Mouse (Mus musculus) spleen, adult 2 months (tissue): ENCODE data around the gene Cox6b2. TPM values are rescaled to one million over a fixed set of nuclear protein-coding genes. Genes with fewer than 3 reads are reported as not detected.

Source experiments
- DNase-seq, 2 experiments: peaks; one replicate each; pipeline versions ENCODE4 v3.0.0 to v3.0.0-alpha.2; 2012 to 2021; ENCODE audit warnings: low spot score in 2 of 2, low read depth in 1 of 2
- H3K27ac ChIP-seq: fragments of 200-500 bp; 2 replicates; pipeline ENCODE4 v1.5.1; 2012; ENCODE audit warnings: low read length, inconsistent platforms; ENCODE audit not compliant: insufficient read depth
- H3K27me3 ChIP-seq: fragments of 200-500 bp; 2 replicates; pipeline ENCODE4 v1.6.1; 2012; ENCODE audit warnings: mild to moderate bottlenecking, moderate library complexity, low read length, inconsistent platforms; ENCODE audit not compliant: control insufficient read depth, insufficient read depth
- H3K36me3 ChIP-seq: fragments of 200-500 bp; 2 replicates; pipeline ENCODE4 v1.6.1; 2012; ENCODE audit warnings: mild to moderate bottlenecking, low read length, inconsistent platforms; ENCODE audit not compliant: control insufficient read depth, insufficient read depth
- H3K4me1 ChIP-seq: fragments of 200-500 bp; 2 replicates; pipeline ENCODE4 v1.6.1; 2011; ENCODE audit warnings: inconsistent platforms; ENCODE audit not compliant: control insufficient read depth, insufficient read depth, insufficient read length
- H3K4me3 ChIP-seq: fragments of 200-500 bp; 2 replicates; pipeline ENCODE4 v1.5.1; 2011; ENCODE audit warnings: mild to moderate bottlenecking, inconsistent platforms; ENCODE audit not compliant: insufficient read depth, insufficient read length; ENCODE audit errors: extremely low read depth
- CTCF ChIP-seq: fragments of 200-500 bp; IDR thresholded peaks from 2 replicates; pipeline ENCODE4 v1.5.1; 2011; ENCODE audit warnings: mild to moderate bottlenecking, inconsistent platforms; ENCODE audit not compliant: insufficient read depth, insufficient read length, insufficient replicate concordance; ENCODE audit errors: extremely low read depth
- POLR2A ChIP-seq: fragments of 200-500 bp; IDR thresholded peaks from 2 replicates; pipeline ENCODE4 v1.6.1; 2011; ENCODE audit warnings: low read depth, low read length, inconsistent platforms
- WGBS: fragments of 180-500 bp; shearing (Covaris S2); methylation state at CpG from one replicate; pipeline ENCODE4 v1.1.7; 2018; 5-methylcytosine and 5-hydroxymethylcytosine counted together
- polyA plus RNA-seq: library from polyadenylated mRNA; depleted of rRNA; stranded (reverse); fragments of >200 nt; gene quantifications from 2 replicates; pipeline ENCODE4 v1.2.3, GENCODE M21; 2012

Gene Cox6b2
- polyA plus RNA-seq, 1 experiment = 14.5 TPM

DNA sequence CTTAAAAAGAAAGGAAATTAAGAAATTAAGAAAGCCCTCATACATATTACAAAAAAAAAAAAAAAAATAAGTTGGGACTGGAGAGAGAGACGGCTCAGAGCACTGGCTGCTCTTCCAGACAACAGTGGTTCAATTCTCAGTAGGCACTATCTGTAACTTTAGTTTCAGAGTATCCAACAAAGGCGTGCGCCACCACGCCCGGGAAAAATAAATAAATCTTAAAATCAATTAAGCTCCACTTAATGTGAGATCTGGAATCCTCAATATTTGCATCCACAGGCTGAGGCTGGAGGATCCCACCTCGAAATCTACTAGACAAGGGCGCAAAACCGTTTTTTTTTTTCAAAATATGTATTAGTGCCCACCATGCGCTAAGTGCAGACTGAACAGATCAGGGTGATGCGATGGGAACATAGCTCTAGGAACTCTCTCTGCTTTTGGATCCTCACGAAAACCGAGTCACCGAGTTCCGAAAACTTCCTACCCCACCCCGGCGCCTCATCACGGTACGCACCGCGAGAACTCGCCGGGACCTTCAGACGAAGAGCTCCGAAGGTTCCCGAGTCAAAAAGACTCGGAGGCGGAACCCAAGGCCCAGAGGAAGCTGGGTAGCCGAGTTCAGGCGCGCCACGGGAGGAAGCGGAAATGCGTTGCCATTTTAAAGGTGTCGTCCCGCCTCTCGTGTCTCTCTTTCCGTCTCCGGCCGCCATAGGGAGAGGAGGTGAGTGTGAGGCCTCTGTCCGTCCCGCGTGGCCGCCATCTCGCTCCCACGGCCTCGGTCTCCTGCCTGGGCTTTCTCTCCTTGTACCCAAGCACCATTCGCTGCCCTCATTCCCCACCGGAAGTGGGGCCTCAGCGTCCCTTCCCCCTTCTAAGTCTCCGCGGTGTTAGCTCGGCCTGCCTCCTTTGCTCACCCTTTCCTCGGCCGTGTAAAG lies 39.7 kb upstream of the Cox6b2 start, which contains the start of gene Rpl28:
Rpl28 (plus strand) TSS at position 597 of the 935 bp plus-strand sequence.
- H3K27ac ChIP-seq = peak within 1 kb of the TSS; percentile 87
- peak; percentile 93 to 96 for DNase-seq
- no peak for TF ChIP-seq CTCF
- peak; percentile 81 for TF ChIP-seq POLR2A
- no peaks in the 10 kb centered on the region for H3K27me3 ChIP-seq
- H3K36me3 ChIP-seq = peaks cover 19% of the 10 kb centered on the region
- WGBS = under 1% methylated on average over 54 of the region's 54 CpGs
- H3K4me1 ChIP-seq = peaks cover 6% of the 10 kb centered on the region
- peak within 1 kb of the TSS; percentile 76 for H3K4me3 ChIP-seq

- no peak; the same call in 1 of the 2 replicates for TF ChIP-seq POLR2A
- no peak for TF ChIP-seq CTCF
- peaks cover 6% of the 10 kb centered on the region for H3K4me1 ChIP-seq
- DNase-seq = peak in 1 of 2 experiments; percentile 21
Observed at GRCm38 (mm10) chr7:4789436-4789935, 36.6 kb upstream of the Cox6b2 start, which contains the start of gene Tmem238. TSS of gene Tmem238 (minus strand) at chr7:4789656.

GRCm38 (mm10) chr7:4788499-4789435 lies 35.9 kb upstream of the Cox6b2 start:
- peak overlapping the region; percentile 41; the same call in 1 of the 2 replicates for H3K27ac ChIP-seq
- H3K27me3 ChIP-seq = no peaks in the 10 kb centered on the region
- peak in 1 of 2 experiments; percentile 45 for DNase-seq
- H3K4me1 ChIP-seq = peaks cover 2% of the 10 kb centered on the region
- H3K4me3 ChIP-seq = peak overlapping the region; percentile 71
- WGBS = 3% methylated on average over 64 of the region's 64 CpGs
- H3K36me3 ChIP-seq = no peaks in the 10 kb centered on the region
- TF ChIP-seq POLR2A = no peak
- TF ChIP-seq CTCF = no peak

More at GRCm38 (mm10) chr7:4789436-4789935, 36.6 kb upstream of the Cox6b2 start, which contains the start of gene Tmem238:
- Histone ChIP-seq H3K4me3 (peak within 1 kb of the TSS; percentile 71), H3K27me3 (no peaks in the 10 kb centered on the region), H3K27ac (peak within 1 kb of the TSS; percentile 41; the same call in 1 of the 2 replicates), H3K36me3 (peaks cover 4% of the 10 kb centered on the region)
- 11% methylated on average over 39 of the region's 40 CpGs for WGBS

GRCm38 (mm10) chr7:4783667-4784268 lies 30.9 kb upstream of the Cox6b2 start:
- no peak for DNase-seq
- Histone ChIP-seq H3K27me3 (no peaks in the 10 kb centered on the region), H3K36me3 (no peaks in the 10 kb centered on the region), H3K4me1 (no peaks in the 10 kb centered on the region; the same call in 1 of the 2 replicates), H3K4me3 (no peak overlapping the region), H3K27ac (no peak overlapping the region)
- 84% methylated on average over 14 of the region's 14 CpGs for WGBS
- TF ChIP-seq CTCF (no peak), POLR2A (no peak)

DNA sequence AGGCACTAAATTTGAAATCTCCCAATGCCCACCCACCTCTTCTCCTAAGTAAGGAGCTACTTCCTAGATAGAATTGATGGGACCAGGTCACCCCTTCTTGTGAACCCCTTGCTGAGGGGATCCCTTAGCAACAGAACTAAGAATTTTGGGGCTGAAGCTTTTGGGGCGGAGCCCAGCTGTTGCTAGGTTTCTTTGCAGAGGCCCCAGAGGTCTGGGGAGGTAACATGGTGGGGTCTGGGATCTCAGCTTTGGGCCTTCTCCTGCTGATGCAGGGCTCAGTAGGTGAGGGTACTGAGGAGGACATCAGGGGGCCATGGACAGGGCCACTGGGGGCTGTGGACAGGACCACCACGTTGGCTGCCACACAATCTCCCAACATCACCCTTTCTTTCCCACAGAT lies 29.9 kb upstream of the Cox6b2 start, which contains the start of the genes Il11 and Tmem190:
Il11 (minus strand) TSS at position 101 of the 400 bp plus-strand sequence.
Tmem190 (plus strand) TSS at position 179 of the 400 bp plus-strand sequence.
- H3K27me3 ChIP-seq = peaks cover 3% of the 10 kb centered on the region; the same call in 1 of the 2 replicates
- no peaks in the 10 kb centered on the region for H3K4me1 ChIP-seq
- H3K4me3 ChIP-seq = no peak within 1 kb of the TSS
- no peaks in the 10 kb centered on the region for H3K36me3 ChIP-seq
- no peak for TF ChIP-seq CTCF
- TF ChIP-seq POLR2A = no peak
- H3K27ac ChIP-seq = no peak within 1 kb of the TSS
- WGBS = 86% methylated on average over 2 of the region's 2 CpGs
- DNase-seq = no peak
